Mouse (Mus musculus) brown adipose tissue, adult 24 weeks (tissue): ENCODE data around the gene Atoh7. TPM values are rescaled to one million over a fixed set of nuclear protein-coding genes. Genes with fewer than 3 reads are reported as not detected.

Experiments used
- polyA plus RNA-seq: library from polyadenylated mRNA; stranded (reverse); fragments of >200 nt; gene quantifications from 2 replicates; pipeline ENCODE4 v1.2.4, GENCODE M21; 2012; ENCODE audit not compliant: missing spikeins, insufficient read depth, insufficient read length

The Atoh7 gene
- polyA plus RNA-seq, 1 experiment = not detected

Other genes starting within 250 kb of the Atoh7 start
- 0.12 and 0.50 TPM in 2 replicates for gene Tet1, start 190.7 kb upstream of the Atoh7 start, polyA plus RNA-seq
- gene Slc25a16, start 179.0 kb upstream of the Atoh7 start, polyA plus RNA-seq = 38.1 and 43.0 TPM in 2 replicates
- 0.28 and 0.88 TPM in 2 replicates for gene Dna2, start 152.6 kb upstream of the Atoh7 start, polyA plus RNA-seq
- gene Rufy2, start 119.4 kb upstream of the Atoh7 start, polyA plus RNA-seq = 4.2 and 7.5 TPM in 2 replicates
- gene Hnrnph3, start 75.4 kb upstream of the Atoh7 start, polyA plus RNA-seq = 30.0 and 45.4 TPM in 2 replicates
- gene Pbld2, start 75.3 kb upstream of the Atoh7 start, polyA plus RNA-seq = 0.58 and 1.9 TPM in 2 replicates
- 5.3 TPM in 2 replicates for gene Pbld1, start 39.5 kb upstream of the Atoh7 start, polyA plus RNA-seq
- gene Mypn, start 104.3 kb downstream of the Atoh7 start, polyA plus RNA-seq = 1.5 and 2.5 TPM in 2 replicates
- 24.5 and 30.8 TPM in 2 replicates for gene Herc4, start 144.2 kb downstream of the Atoh7 start, polyA plus RNA-seq